ENCODE assay signal across 31 mouse cellular contexts in genomic region chr1:55836750-55837149, GRCm38 (mm10).
DNase-seq lines count a peak whose midpoint lies in the region; ATAC-seq and TF ChIP-seq lines count a peak whose summit lies in the region.
"Had no signal": no experiment of that assay in that cellular context is flagged by ENCODE, and none has a peak within 500 bp of the region (broad histone marks: within the 10 kb centered on the region; RNA-seq: fewer than 3 reads in every experiment).

No protein-coding gene starts in this region.

- no peak for TF ChIP-seq CTCF in liver, adult 2 months (IDR thresholded peaks at IDR 0.05; ENCODE audit: low read depth, low read length)

- no peak for TF ChIP-seq POLR2A in liver, adult 2 months (IDR thresholded peaks at IDR 0.05; ENCODE audit: extremely low read depth, insufficient read depth, low read length)

- ATAC-seq in liver, embryonic 11.5 days (replicated peaks; ENCODE audit: low FRiP score): no peak
- peak; percentile 66 for ATAC-seq in megakaryocyte, adult 5-6 weeks (ENCODE audit: poor library complexity, severe bottlenecking)
- ATAC-seq in midbrain, embryonic 14.5 days (ENCODE audit: low FRiP score, low TSS enrichment): no peak
- ATAC-seq: intestine, postnatal 0 days; midbrain, embryonic 15.5 days had no signal

- H3K9me3 ChIP-seq in liver, embryonic 11.5 days (ENCODE audit: control insufficient read depth, low read length): no peaks in the 10 kb centered on the region
- no peaks in the 10 kb centered on the region for H3K9me3 ChIP-seq in midbrain, embryonic 14.5 days (ENCODE audit: control insufficient read depth, low read length)
- H3K9me3 ChIP-seq: embryonic facial prominence, embryonic 10.5 days; embryonic facial prominence, embryonic 15.5 days; forebrain, embryonic 12.5 days; G1E; heart, embryonic 13.5 days; midbrain, embryonic 15.5 days; neural tube, embryonic 13.5 days had no signal

- no peak overlapping the region for H3K4me2 ChIP-seq in liver, embryonic 11.5 days
- H3K4me2 ChIP-seq in midbrain, embryonic 14.5 days (ENCODE audit: low read length): no peak overlapping the region
- H3K4me2 ChIP-seq: embryonic facial prominence, embryonic 15.5 days; forebrain, embryonic 12.5 days; heart, embryonic 13.5 days; hindbrain, embryonic 14.5 days; midbrain, embryonic 15.5 days; neural tube, embryonic 13.5 days had no signal

- no peaks in the 10 kb centered on the region for H3K4me1 ChIP-seq in liver, adult 2 months (ENCODE audit: control insufficient read depth, insufficient read depth, low read length)
- H3K4me1 ChIP-seq in liver, embryonic 11.5 days (replicated peaks; ENCODE audit: control insufficient read depth, insufficient read depth, low read length): no peaks in the 10 kb centered on the region
- no peaks in the 10 kb centered on the region for H3K4me1 ChIP-seq in midbrain, embryonic 14.5 days (ENCODE audit: control insufficient read depth, insufficient read depth, low read length)
- H3K4me1 ChIP-seq: embryonic facial prominence, embryonic 10.5 days; embryonic facial prominence, embryonic 15.5 days; forebrain, embryonic 12.5 days; heart, embryonic 13.5 days; midbrain, embryonic 15.5 days; neural tube, embryonic 13.5 days had no signal

- no peaks in the 10 kb centered on the region for H3K27me3 ChIP-seq in liver, adult 2 months (ENCODE audit: control insufficient read depth, insufficient read depth, low read length)
- H3K27me3 ChIP-seq in liver, embryonic 11.5 days (replicated peaks; ENCODE audit: control insufficient read depth, insufficient read depth, low read length): no peaks in the 10 kb centered on the region
- H3K27me3 ChIP-seq in midbrain, embryonic 14.5 days (ENCODE audit: control insufficient read depth, insufficient read depth, low read length): no peaks in the 10 kb centered on the region
- H3K27me3 ChIP-seq: embryonic facial prominence, embryonic 15.5 days; forebrain, embryonic 12.5 days; heart, embryonic 13.5 days; midbrain, embryonic 15.5 days; neural tube, embryonic 13.5 days had no signal

- 71% methylated on average over 2 of the region's 2 CpGs for WGBS in liver, adult 2 months
- WGBS in liver, embryonic 11.5 days: 71% methylated on average over 2 of the region's 2 CpGs
- 88% methylated on average over 2 of the region's 2 CpGs for WGBS in midbrain, embryonic 14.5 days

- H3K9ac ChIP-seq in liver, adult 2 months (ENCODE audit: low read depth, low read length): no peak overlapping the region
- no peak overlapping the region for H3K9ac ChIP-seq in liver, embryonic 11.5 days (ENCODE audit: low read depth, low read length)
- H3K9ac ChIP-seq in midbrain, embryonic 14.5 days (replicated peaks; ENCODE audit: low read length): no peak overlapping the region
- H3K9ac ChIP-seq: embryonic facial prominence, embryonic 15.5 days; forebrain, embryonic 12.5 days; heart, embryonic 13.5 days; hindbrain, embryonic 14.5 days; midbrain, embryonic 15.5 days; neural tube, embryonic 13.5 days had no signal

- DNase-seq in liver, adult 2 months (ENCODE audit: extremely low read depth, low read depth, low spot score): peak; percentile 8
- DNase-seq in liver, embryonic 11.5 days (ENCODE audit: low spot score): no peak
- DNase-seq in 3T3-L1 (ENCODE audit: low read depth, low spot score) (peak; percentile 4), MEL-GATA-1-ER (ENCODE audit: extremely low read depth, low read depth) (peak; percentile 9)
- DNase-seq in thymus, postnatal 25 days: no peak
- DNase-seq in natural killer cell, adult 2 months (ENCODE audit: low spot score in 2 of 2): no peak
- no peak for DNase-seq in midbrain, embryonic 14.5 days
- DNase-seq: adrenal gland, adult 2 months; adrenal gland, postnatal 36 days; cerebellum, adult 18-20 months; cerebellum, postnatal 10 days; gastrocnemius, postnatal 10 days; heart, postnatal 10 days; kidney, adult 9 months; kidney, postnatal 10 days; layer of hippocampus, adult 9-11 months; liver; right cerebral cortex, postnatal 25 days; spleen, adult 18-20 months; thymus, postnatal 14 days had no signal

- no peaks in the 10 kb centered on the region for H3K79me2 ChIP-seq in liver, adult 2 months (ENCODE audit: control insufficient read depth, insufficient read depth, low read length)

- no peaks in the 10 kb centered on the region for H3K36me3 ChIP-seq in liver, adult 2 months (ENCODE audit: control insufficient read depth, insufficient read depth, low read length)
- H3K36me3 ChIP-seq in liver, embryonic 11.5 days (ENCODE audit: control insufficient read depth, insufficient read depth, low read length): no peaks in the 10 kb centered on the region
- H3K36me3 ChIP-seq in midbrain, embryonic 14.5 days (ENCODE audit: control insufficient read depth, insufficient read depth, low read length): no peaks in the 10 kb centered on the region
- H3K36me3 ChIP-seq: embryonic facial prominence, embryonic 10.5 days; embryonic facial prominence, embryonic 15.5 days; forebrain, embryonic 12.5 days; G1E; heart, embryonic 13.5 days; midbrain, embryonic 15.5 days; neural tube, embryonic 13.5 days had no signal

- no peak overlapping the region for H3K4me3 ChIP-seq in liver, adult 2 months (ENCODE audit: insufficient read depth, low read depth, low read length)
- no peak overlapping the region for H3K4me3 ChIP-seq in liver, embryonic 11.5 days (ENCODE audit: low read depth, low read length)
- no peak overlapping the region for H3K4me3 ChIP-seq in midbrain, embryonic 14.5 days (replicated peaks; ENCODE audit: low read depth, low read length)
- H3K4me3 ChIP-seq: embryonic facial prominence, embryonic 10.5 days; embryonic facial prominence, embryonic 15.5 days; forebrain, embryonic 12.5 days; heart, embryonic 13.5 days; midbrain, embryonic 15.5 days; myocyte; neural tube, embryonic 13.5 days had no signal

- no peak overlapping the region for H3K27ac ChIP-seq in liver, adult 2 months (replicated peaks; ENCODE audit: insufficient read depth, low read depth, low read length)
- H3K27ac ChIP-seq in liver, embryonic 11.5 days (ENCODE audit: low read depth, low read length): no peak overlapping the region
- H3K27ac ChIP-seq in midbrain, embryonic 14.5 days (replicated peaks; ENCODE audit: low read depth, low read length): no peak overlapping the region
- H3K27ac ChIP-seq: embryonic facial prominence, embryonic 10.5 days; embryonic facial prominence, embryonic 15.5 days; forebrain, embryonic 12.5 days; heart, embryonic 13.5 days; hindbrain, embryonic 14.5 days; midbrain, embryonic 15.5 days; neural tube, embryonic 13.5 days had no signal

Comparison
In these comparisons a context has a peak if more than half of its experiments do, and no peak if none do; other contexts are left out.
1. DNase-seq: peak in liver, adult 2 months (single experiment), 3T3-L1 (single experiment) and MEL-GATA-1-ER (single experiment); none in liver, embryonic 11.5 days (single experiment), thymus, postnatal 25 days (single experiment), natural killer cell, adult 2 months (0 of 2) and midbrain, embryonic 14.5 days (single experiment).